Mouse (Mus musculus) forebrain, postnatal 0 days (tissue): ENCODE data around the gene Nudt3. TPM values are rescaled to one million over a fixed set of nuclear protein-coding genes. Genes with fewer than 3 reads are reported as not detected.
A peak's percentile ranks its signal among the peaks of the same experiment; 100 is the strongest.

Experiments
- ATAC-seq: fragments of 200-750 bp; cut with Nextera tagmentation; 2 replicates; pipeline ENCODE4 v1.8.0; 2017; ENCODE audit warnings: mild to moderate bottlenecking, moderate library complexity
- DNase-seq: peaks from one replicate; pipeline ENCODE4 v3.0.0-alpha.2; 2015
- H3K27ac ChIP-seq: fragments of 300-500 bp; sonication (generic); 2 replicates; pipeline ENCODE4 v1.5.1; 2014; ENCODE audit warnings: low read depth, mild to moderate bottlenecking, antibody characterized with exemption, low read length, moderate library complexity, mixed read lengths
- H3K27me3 ChIP-seq: fragments of 300-500 bp; sonication (generic); 2 replicates; pipeline ENCODE4 v1.6.1; 2014; ENCODE audit warnings: mild to moderate bottlenecking, low read length, mixed read lengths; ENCODE audit not compliant: insufficient read depth
- H3K36me3 ChIP-seq: fragments of 300-500 bp; sonication (generic); 2 replicates; pipeline ENCODE4 v1.6.1; 2014; ENCODE audit warnings: mild to moderate bottlenecking, moderate library complexity; ENCODE audit not compliant: insufficient read depth
- H3K4me1 ChIP-seq: fragments of 300-500 bp; sonication (generic); 2 replicates; pipeline ENCODE4 v1.6.1; 2014; ENCODE audit warnings: antibody characterized with exemption; ENCODE audit not compliant: insufficient read depth
- H3K4me2 ChIP-seq: fragments of 300-500 bp; sonication (generic); 2 replicates; pipeline ENCODE4 v1.6.1; 2014; ENCODE audit warnings: low read depth, mild to moderate bottlenecking, moderate library complexity
- H3K4me3 ChIP-seq: fragments of 300-500 bp; sonication (generic); 2 replicates; pipeline ENCODE4 v1.5.1; 2014; ENCODE audit warnings: low read depth, low read length, mixed read lengths
- H3K9ac ChIP-seq: fragments of 300-500 bp; sonication (generic); 2 replicates; pipeline ENCODE4 v1.6.1; 2014; ENCODE audit warnings: mild to moderate bottlenecking
- H3K9me3 ChIP-seq: fragments of 300-500 bp; sonication (generic); 2 replicates; pipeline ENCODE4 v1.6.1; 2016; ENCODE audit warnings: low read length
- CTCF ChIP-seq: sonication (generic); IDR thresholded peaks from 2 replicates; pipeline ENCODE4 v1.5.1; 2016; ENCODE audit warnings: antibody characterized with exemption, control low read depth, low read depth
- WGBS: fragments of 180-500 bp; shearing (Covaris S2); extraction: QIAGEN DNeasy Blood & Tissue Kit; methylation state at CpG from one replicate; pipeline ENCODE4 v1.1.7; 2014; 5-methylcytosine and 5-hydroxymethylcytosine counted together
- polyA plus RNA-seq: library from polyadenylated mRNA; unstranded; fragments of >200 nt; fragmentation: Nextera tagmentation; extraction: Ambion mirVana; gene quantifications from 2 replicates; pipeline ENCODE4 v1.2.1, GENCODE M21; 2015
- total RNA-seq: library from RNA; depleted of rRNA; stranded (reverse); fragments of >200 nt; gene quantifications from 2 replicates; pipeline ENCODE4 v1.2.3, GENCODE M21; 2014

The Nudt3 gene
- total and polyA plus RNA-seq, 2 experiments from 2014 or later, result 249 to 329 TPM

- no peak overlapping the region for H3K9ac ChIP-seq
- 1% methylated on average over 29 of the region's 39 CpGs for WGBS
- TF ChIP-seq CTCF, result no peak
- H3K36me3 ChIP-seq, result no peaks in the 10 kb centered on the region
- H3K27ac ChIP-seq, result no peak overlapping the region
- H3K4me3 ChIP-seq, result peak overlapping the region; percentile 86
- peak overlapping the region; percentile 78 for H3K4me2 ChIP-seq
- ATAC-seq (no peak), DNase-seq (no peak)
- H3K9me3 ChIP-seq, result no peaks in the 10 kb centered on the region
- H3K4me1 ChIP-seq, result peaks cover 19% of the 10 kb centered on the region
- H3K27me3 ChIP-seq, result no peaks in the 10 kb centered on the region
These were observed 68.2 kb downstream of the Nudt3 start for GRCm38 (mm10) chr17:27555075-27555511.

- no peak for DNase-seq
- H3K9ac ChIP-seq, result no peak overlapping the region
- H3K27me3 ChIP-seq, result no peaks in the 10 kb centered on the region
- H3K4me1 ChIP-seq, result peaks cover 19% of the 10 kb centered on the region
- no peak overlapping the region for H3K4me3 ChIP-seq
- no peak for TF ChIP-seq CTCF
- peak overlapping the region; percentile 78 for H3K4me2 ChIP-seq
- H3K27ac ChIP-seq, result no peak overlapping the region
- ATAC-seq, result no peak
- H3K9me3 ChIP-seq, result no peaks in the 10 kb centered on the region
- no peaks in the 10 kb centered on the region for H3K36me3 ChIP-seq
- 53% methylated on average over 20 of the region's 20 CpGs for WGBS
These were observed 69.0 kb downstream of the Nudt3 start for GRCm38 (mm10) chr17:27554062-27554960.

GRCm38 (mm10) chr17:27552215-27553201 is 70.8 kb downstream of the Nudt3 start:
- H3K4me1 ChIP-seq, result peaks cover 7% of the 10 kb centered on the region; the same call in 1 of the 2 replicates
- H3K9me3 ChIP-seq, result no peaks in the 10 kb centered on the region
- no peak overlapping the region for H3K9ac ChIP-seq
- DNase-seq, result no peak
- no peak overlapping the region for H3K4me2 ChIP-seq
- no peaks in the 10 kb centered on the region for H3K27me3 ChIP-seq
- ATAC-seq, result no peak
- H3K4me3 ChIP-seq, result no peak overlapping the region
- no peaks in the 10 kb centered on the region for H3K36me3 ChIP-seq
- 78% methylated on average over 23 of the region's 23 CpGs for WGBS
- TF ChIP-seq CTCF, result no peak
- no peak overlapping the region for H3K27ac ChIP-seq

- H3K4me3 ChIP-seq, result no peak overlapping the region
- no peak overlapping the region for H3K9ac ChIP-seq
- H3K36me3 ChIP-seq, result no peaks in the 10 kb centered on the region
- no peak for DNase-seq
- WGBS, result 70% methylated on average over 10 of the region's 10 CpGs
- TF ChIP-seq CTCF, result no peak
- no peak overlapping the region for H3K4me2 ChIP-seq
- no peaks in the 10 kb centered on the region for H3K27me3 ChIP-seq
- 0 out of 2 replicates have a peak, but pooled peaks cover 6% of the 10 kb centered on the region for H3K4me1 ChIP-seq
- no peak overlapping the region for H3K27ac ChIP-seq
- no peaks in the 10 kb centered on the region for H3K9me3 ChIP-seq
- no peak for ATAC-seq
These were observed 71.8 kb downstream of the Nudt3 start for GRCm38 (mm10) chr17:27551393-27551940.

- no peak overlapping the region for H3K9ac ChIP-seq
- DNase-seq, result no peak
- ATAC-seq, result peak; percentile 25; the same call in 1 of the 2 replicates
These were observed 74.1 kb downstream of the Nudt3 start for GRCm38 (mm10) chr17:27549234-27549633.

GRCm38 (mm10) chr17:27547253-27547868 is 75.9 kb downstream of the Nudt3 start:
- Histone ChIP-seq H3K36me3 (no peaks in the 10 kb centered on the region), H3K27me3 (no peaks in the 10 kb centered on the region), H3K4me3 (no peak overlapping the region), H3K27ac (no peak overlapping the region), H3K9ac (no peak overlapping the region), H3K9me3 (no peaks in the 10 kb centered on the region), H3K4me1 (no peaks in the 10 kb centered on the region), H3K4me2 (no peak overlapping the region)
- WGBS, result 72% methylated on average over 9 of the region's 9 CpGs
- DNase-seq, result no peak
- ATAC-seq, result no peak
- no peak for TF ChIP-seq CTCF

More at GRCm38 (mm10) chr17:27549234-27549633, 74.1 kb downstream of the Nudt3 start:
- Histone ChIP-seq H3K4me1 (no peaks in the 10 kb centered on the region), H3K36me3 (no peaks in the 10 kb centered on the region), H3K9me3 (no peaks in the 10 kb centered on the region), H3K27me3 (no peaks in the 10 kb centered on the region), H3K4me3 (no peak overlapping the region), H3K4me2 (no peak overlapping the region), H3K27ac (no peak overlapping the region)
- TF ChIP-seq CTCF, result no peak
- WGBS, result 45% methylated on average over 8 of the region's 8 CpGs
